Mouse (Mus musculus): ENCODE results near the gene Pax5. TPM values are rescaled to one million over a fixed set of nuclear protein-coding genes. Genes with fewer than 3 reads are reported as not detected.
"Not testable (repeated sequence)": the region's sequence is repeated elsewhere in the genome, so short reads cannot be mapped to it uniquely, and the experiment has no call there.

Pax5 gene
- total and polyA plus RNA-seq, 3 experiments: not detected

DNA sequence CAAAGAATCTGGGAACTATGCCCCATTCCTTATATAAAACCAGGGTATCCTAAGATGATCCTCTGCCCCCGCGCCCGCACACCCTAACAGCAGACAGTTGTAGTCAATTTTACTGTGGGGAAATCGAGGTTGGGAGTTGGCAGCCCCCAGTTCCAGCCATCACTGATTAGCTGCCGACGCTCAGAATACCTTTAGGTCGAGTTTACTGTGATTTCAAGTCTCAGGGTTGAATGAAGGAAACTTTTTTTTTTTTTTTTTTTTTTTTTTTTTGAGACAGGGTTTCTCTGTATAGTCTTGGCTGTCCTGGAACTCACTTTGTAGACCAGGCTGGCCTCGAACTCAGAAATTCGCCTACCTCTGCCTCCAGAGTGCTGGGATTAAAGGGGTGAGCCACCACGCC lies 46.8 kb upstream of the Pax5 start:
- H3K27ac ChIP-seq (ENCODE audit: control insufficient read depth, low read depth, low read length): peak overlapping the region; percentile 49
- H3K4me1 ChIP-seq (ENCODE audit: control insufficient read depth in 1 of 2, insufficient read depth in 2 of 2, low read length in 2 of 2): not testable (repeated sequence)

DNA sequence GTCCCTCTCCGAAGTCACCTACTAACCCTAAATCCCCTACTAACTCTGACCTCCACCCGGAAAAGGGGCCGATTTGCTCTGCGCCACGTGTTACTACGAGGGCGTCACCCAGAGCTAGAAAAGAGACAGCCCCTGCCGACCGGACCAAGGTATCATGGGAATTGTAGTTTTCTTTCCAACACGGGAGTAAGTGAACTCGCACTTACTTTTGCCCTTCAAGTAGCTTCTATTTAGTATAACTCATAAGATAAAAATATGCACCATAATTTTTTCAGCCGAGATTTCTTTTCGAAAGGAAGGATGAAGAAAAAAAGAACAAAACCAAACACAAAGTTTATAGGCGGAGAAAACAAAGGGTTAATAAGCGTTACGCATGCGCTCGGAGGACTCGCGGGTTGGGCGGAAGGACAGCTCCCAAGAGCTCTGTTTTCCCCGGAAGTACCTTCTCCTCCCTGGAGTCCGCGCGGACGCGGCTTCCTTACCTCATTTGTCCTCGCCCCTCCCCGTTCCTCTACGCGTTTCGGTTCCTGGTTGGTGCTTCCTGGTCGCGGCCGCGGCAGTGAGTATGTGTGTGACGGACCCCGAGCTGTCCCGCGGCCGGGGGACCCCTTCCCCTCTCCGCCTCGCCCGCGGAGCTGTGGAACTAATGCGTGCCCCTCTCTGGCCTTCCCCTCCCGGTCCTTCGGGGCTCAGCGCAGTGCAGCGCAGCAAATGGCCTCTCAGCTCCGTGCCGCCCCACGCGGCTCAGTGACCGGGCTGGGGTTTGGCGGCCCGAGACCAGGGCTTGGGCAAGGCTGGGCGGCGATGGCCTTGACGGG lies 46.1 kb upstream of the Pax5 start:
- Histone ChIP-seq H3K27ac (ENCODE audit: control insufficient read depth, low read depth, low read length) (peak overlapping the region; percentile 53), H3K9ac (ENCODE audit: control insufficient read depth, low read depth, low read length, poor library complexity, severe bottlenecking) (peak overlapping the region; percentile 91), H3K4me1 (ENCODE audit: control insufficient read depth in 1 of 2, insufficient read depth in 2 of 2, low read length in 2 of 2) (peaks cover 3 to 4% of the 10 kb centered on the region in 2 experiments; a peak in 2 of 4 replicates), H3K36me3 (ENCODE audit: control insufficient read depth in 1 of 2, insufficient read depth in 2 of 2, low read length in 2 of 2) (peaks cover 0 to 21% of the 10 kb centered on the region in 2 experiments; a peak in 2 of 4 replicates), H3K27me3 (ENCODE audit: control insufficient read depth in 1 of 2, insufficient read depth in 2 of 2, low read length in 2 of 2) (peaks cover 0 to 3% of the 10 kb centered on the region in 2 experiments; a peak in 1 of 4 replicates), H3K79me2 (ENCODE audit: control insufficient read depth, insufficient read depth, low read length, poor library complexity) (peaks cover 20% of the 10 kb centered on the region), H3K9me3 (replicated peaks; ENCODE audit: insufficient read depth, low read length) (no peaks in the 10 kb centered on the region), H3K4me3 (ENCODE audit: control insufficient read depth in 1 of 2, insufficient read depth in 1 of 2, low read depth in 2 of 2, low read length in 2 of 2) (peak overlapping the region; percentile 73 to 79)
- DNase-seq (ENCODE audit: low read depth, low spot score): peak; percentile 97
- TF ChIP-seq CTCF (IDR thresholded peaks at IDR 0.05 in 2 of 3, conservative IDR thresholded peaks at IDR 0.05 in 1 of 3; ENCODE audit: control insufficient read depth in 1 of 3, insufficient read depth in 1 of 3, low read depth in 2 of 3, low read length in 3 of 3, poor library complexity in 1 of 3, severe bottlenecking in 1 of 3) (no peak), MYB (IDR thresholded peaks at IDR 0.05; ENCODE audit: low read depth, low read length) (no peak; the same call in 1 of the 2 replicates), ZKSCAN1 (IDR thresholded peaks at IDR 0.05; ENCODE audit: low read depth, low read length) (no peak), CHD2 (IDR thresholded peaks at IDR 0.05; ENCODE audit: low read length) (no peak), MXI1 (IDR thresholded peaks at IDR 0.05; ENCODE audit: low read depth, low read length) (peak; percentile 99), ELF1 (IDR thresholded peaks at IDR 0.05; ENCODE audit: low read depth, low read length) (peak; percentile 96), ZC3H11A (IDR thresholded peaks at IDR 0.05; ENCODE audit: low read depth, low read length) (no peak), UBTF (IDR thresholded peaks at IDR 0.05; ENCODE audit: borderline replicate concordance, insufficient read depth, low read depth, low read length) (0 out of 2 replicates have a peak, but pooled peaks have one; percentile 80), CHD1 (IDR thresholded peaks at IDR 0.05; ENCODE audit: low read depth, low read length) (no peak), POLR2AphosphoS5 (IDR thresholded peaks at IDR 0.05; ENCODE audit: borderline replicate concordance, low read depth, low read length) (peak; percentile 48; the same call in 1 of the 2 replicates), ZMIZ1 (IDR thresholded peaks at IDR 0.05; ENCODE audit: low read depth, low read length) (peak; percentile 70), KAT2A (conservative IDR thresholded peaks at IDR 0.05; ENCODE audit: low read depth, low read length) (peak; percentile 76), MEF2A (IDR thresholded peaks at IDR 0.05; ENCODE audit: extremely low read depth, insufficient replicate concordance, low read depth, low read length, poor library complexity, severe bottlenecking) (no peak), E2F4 (IDR thresholded peaks at IDR 0.05; ENCODE audit: borderline replicate concordance, low read depth, low read length) (no peak), BHLHE40 (IDR thresholded peaks at IDR 0.05; ENCODE audit: borderline replicate concordance, low read depth, low read length) (no peak), HCFC1 (IDR thresholded peaks at IDR 0.05; ENCODE audit: low read depth, low read length) (peak; percentile 94), SIN3A (IDR thresholded peaks at IDR 0.05; ENCODE audit: low read length) (peak; percentile 93), POLR2AphosphoS2 (IDR thresholded peaks at IDR 0.05; ENCODE audit: low read length) (peak; percentile 63), TCF12 (IDR thresholded peaks at IDR 0.05; ENCODE audit: low read depth, low read length) (peak; percentile 55; the same call in 1 of the 2 replicates), RAD21 (IDR thresholded peaks at IDR 0.05; ENCODE audit: low read depth, low read length) (no peak), NELFE (IDR thresholded peaks at IDR 0.05; ENCODE audit: low read depth, low read length) (peak; percentile 79), MAFK (IDR thresholded peaks at IDR 0.05; ENCODE audit: borderline replicate concordance, low read depth, low read length) (no peak), TBP (IDR thresholded peaks at IDR 0.05; ENCODE audit: low read depth, low read length) (peak; percentile 82), TAL1 (IDR thresholded peaks at IDR 0.05; ENCODE audit: low read length) (no peak), JUND (IDR thresholded peaks at IDR 0.05; ENCODE audit: low read depth, low read length) (no peak), GATA1 (IDR thresholded peaks at IDR 0.05; ENCODE audit: low read depth, low read length) (no peak), MYC (IDR thresholded peaks at IDR 0.05; ENCODE audit: low read depth, low read length) (peak; percentile 99), EP300 (IDR thresholded peaks at IDR 0.05; ENCODE audit: low read depth in 1 of 2, low read length in 2 of 2) (0 out of 4 replicates have a peak, but pooled peaks of 1 of the 2 experiments have one; percentile 21), POLR2A (IDR thresholded peaks at IDR 0.05; ENCODE audit: control insufficient read depth in 1 of 2, insufficient read depth in 1 of 2, low read depth in 1 of 2, low read length in 2 of 2, poor library complexity in 1 of 2) (peak; percentile 87 to 92), RCOR1 (IDR thresholded peaks at IDR 0.05; ENCODE audit: low read depth, low read length) (no peak)

More for the DNA sequence above, 46.8 kb upstream of the Pax5 start:
- not testable (repeated sequence) for H3K27me3 ChIP-seq (ENCODE audit: control insufficient read depth in 1 of 2, insufficient read depth in 2 of 2, low read length in 2 of 2); DNase-seq (ENCODE audit: low read depth, low spot score); H3K9me3 ChIP-seq (replicated peaks; ENCODE audit: insufficient read depth, low read length)
- peaks cover 2 to 25% of the 10 kb centered on the region in 2 experiments; a peak in 3 of 4 replicates for H3K36me3 ChIP-seq (ENCODE audit: control insufficient read depth in 1 of 2, insufficient read depth in 2 of 2, low read length in 2 of 2)
- peak overlapping the region; percentile 80 for H3K9ac ChIP-seq (ENCODE audit: control insufficient read depth, low read depth, low read length, poor library complexity, severe bottlenecking)
- TF ChIP-seq ZNF384 (IDR thresholded peaks at IDR 0.05; ENCODE audit: low read depth, low read length): peak; percentile 57; the same call in 1 of the 2 replicates
- H3K79me2 ChIP-seq (ENCODE audit: control insufficient read depth, insufficient read depth, low read length, poor library complexity): peaks cover 21% of the 10 kb centered on the region
- H3K4me3 ChIP-seq (ENCODE audit: control insufficient read depth in 1 of 2, insufficient read depth in 1 of 2, low read depth in 2 of 2, low read length in 2 of 2): peak overlapping the region; percentile 73 to 79

Data from MEL (cell line).